In the genomic region with DNA sequence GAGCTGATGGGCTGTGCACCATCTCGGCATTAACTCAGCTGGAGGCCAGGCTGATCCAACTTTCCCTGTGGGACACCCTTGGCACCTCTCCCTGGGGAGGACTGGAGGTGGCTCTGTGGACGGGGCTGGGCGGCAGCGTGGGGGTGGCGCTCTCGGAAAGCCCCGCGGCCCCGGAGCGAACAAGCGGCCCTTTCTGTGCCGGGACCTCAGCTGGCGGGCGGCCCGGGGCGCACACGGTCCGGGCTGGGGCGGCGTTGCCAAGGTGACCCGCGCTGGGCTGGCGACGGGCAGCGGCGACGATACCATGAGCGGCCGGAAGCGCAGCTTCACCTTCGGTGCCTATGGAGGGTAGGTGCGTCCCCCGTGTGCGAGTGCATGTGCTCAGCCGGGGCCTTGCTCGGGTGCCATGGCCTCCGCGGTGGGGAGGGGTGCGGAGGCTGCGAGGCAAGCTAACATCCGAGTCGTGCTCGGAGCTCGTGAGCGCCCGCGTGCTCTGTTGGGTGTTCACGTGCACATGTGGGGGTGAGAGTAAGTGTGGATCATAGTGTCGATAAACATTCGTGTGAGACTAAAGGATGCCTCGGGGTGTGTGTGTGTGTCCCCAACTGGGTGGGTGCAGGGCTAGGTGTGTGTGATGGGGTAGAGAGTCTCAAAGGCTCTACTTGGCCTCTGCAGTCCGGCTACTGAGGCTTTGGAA, we compare ENCODE assay signal across 9 mouse cellular contexts. TPM values are rescaled to one million over a fixed set of nuclear protein-coding genes. Genes with fewer than 3 reads are reported as not detected.
A peak's percentile ranks its signal among the peaks of the same experiment; 100 is the strongest.
DNase-seq lines count a peak whose midpoint lies in the region; ATAC-seq and TF ChIP-seq lines count a peak whose summit lies in the region.
"Had no signal": no experiment of that assay in that cellular context is flagged by ENCODE, and none has a peak within 500 bp of the region (broad histone marks: within the 10 kb centered on the region; RNA-seq: fewer than 3 reads in every experiment).

No protein-coding gene starts in this region.

- H3K36me3 ChIP-seq in heart, adult 2 months (ENCODE audit: control insufficient read depth, insufficient read depth, low read length), result no peaks in the 10 kb centered on the region
- no peaks in the 10 kb centered on the region for H3K36me3 ChIP-seq in heart, embryonic 15.5 days
- no peaks in the 10 kb centered on the region for H3K36me3 ChIP-seq in liver, embryonic 15.5 days (replicated peaks)
- H3K36me3 ChIP-seq in stomach, embryonic 14.5 days (ENCODE audit: control insufficient read depth, insufficient read depth, low read length), result no peaks in the 10 kb centered on the region

- no peaks in the 10 kb centered on the region for H3K79me2 ChIP-seq in heart, adult 2 months (replicated peaks; ENCODE audit: control insufficient read depth, insufficient read depth, low read length)

- no peak overlapping the region for H3K27ac ChIP-seq in heart, adult 2 months
- no peak overlapping the region for H3K27ac ChIP-seq in heart, embryonic 15.5 days
- H3K27ac ChIP-seq in liver, embryonic 15.5 days (replicated peaks), result no peak overlapping the region
- H3K27ac ChIP-seq in stomach, embryonic 14.5 days (ENCODE audit: low read length), result no peak overlapping the region

- H3K4me1 ChIP-seq in heart, adult 2 months (ENCODE audit: control insufficient read depth, insufficient read depth, low read length), result no peaks in the 10 kb centered on the region
- H3K4me1 ChIP-seq in heart, embryonic 15.5 days (replicated peaks), result peaks cover 10% of the 10 kb centered on the region
- 0 out of 2 replicates have a peak, but pooled peaks cover 5% of the 10 kb centered on the region for H3K4me1 ChIP-seq in liver, embryonic 15.5 days (replicated peaks)
- H3K4me1 ChIP-seq in stomach, embryonic 14.5 days (ENCODE audit: control insufficient read depth, insufficient read depth, low read length), result peaks cover 15% of the 10 kb centered on the region; the same call in 1 of the 2 replicates

- 6% methylated on average over 52 of the region's 52 CpGs for WGBS in heart, adult 2 months
- WGBS in heart, embryonic 15.5 days, result 5% methylated on average over 49 of the region's 52 CpGs
- 7% methylated on average over 52 of the region's 52 CpGs for WGBS in liver, embryonic 15.5 days (ENCODE audit: insufficient replicate concordance)
- WGBS in stomach, embryonic 14.5 days, result 5% methylated on average over 51 of the region's 52 CpGs

- peak overlapping the region; percentile 36 for H3K4me3 ChIP-seq in heart, adult 2 months
- peak overlapping the region; percentile 44 for H3K4me3 ChIP-seq in heart, embryonic 15.5 days
- no peak overlapping the region; the same call in 1 of the 2 replicates for H3K4me3 ChIP-seq in liver, embryonic 15.5 days (replicated peaks)
- peak overlapping the region; percentile 25 for H3K4me3 ChIP-seq in stomach, embryonic 14.5 days (ENCODE audit: low read depth, low read length)
- H3K4me3 ChIP-seq: erythroblast, embryonic 14.5 days had no signal

- DNase-seq in heart, adult 2 months, result peak in 1 of 2 experiments; percentile 37
- DNase-seq in heart, adult 8-10 months (ENCODE audit: low spot score), result no peak
- DNase-seq in cerebellum, adult 9-11 months, result peak; percentile 86
- DNase-seq in kidney, postnatal 25 days, result peak; percentile 60 to 86

- TF ChIP-seq POLR2A in heart, adult 2 months (IDR thresholded peaks at IDR 0.05; ENCODE audit: insufficient read depth, low read depth, low read length), result no peak

- H3K9ac ChIP-seq in heart, adult 2 months (ENCODE audit: low read depth, low read length), result no peak overlapping the region
- no peak overlapping the region for H3K9ac ChIP-seq in heart, embryonic 15.5 days
- H3K9ac ChIP-seq in liver, embryonic 15.5 days, result no peak overlapping the region
- no peak overlapping the region for H3K9ac ChIP-seq in stomach, embryonic 14.5 days (replicated peaks; ENCODE audit: low read depth, low read length)

- H3K27me3 ChIP-seq in heart, adult 2 months (ENCODE audit: control insufficient read depth, insufficient read depth, low read length), result 0 out of 2 replicates have a peak, but pooled peaks cover 2% of the 10 kb centered on the region
- peaks cover 99% of the 10 kb centered on the region for H3K27me3 ChIP-seq in heart, embryonic 15.5 days
- peaks cover 66% of the 10 kb centered on the region for H3K27me3 ChIP-seq in liver, embryonic 15.5 days
- 0 out of 2 replicates have a peak, but pooled peaks cover 5% of the 10 kb centered on the region for H3K27me3 ChIP-seq in stomach, embryonic 14.5 days (ENCODE audit: control insufficient read depth, insufficient read depth, low read length)

- ATAC-seq in heart, embryonic 15.5 days (replicated peaks; ENCODE audit: insufficient number of reproducible peaks, insufficient read depth, low FRiP score, low read depth), result no peak
- no peak for ATAC-seq in liver, embryonic 15.5 days (ENCODE audit: insufficient read depth)
- 0 out of 2 replicates have a peak, but pooled peaks have one; percentile 8 for ATAC-seq in stomach, embryonic 14.5 days (ENCODE audit: insufficient number of reproducible peaks, insufficient read depth, low FRiP score, low read depth)
- no peak for ATAC-seq in monocyte, adult 5-6 weeks (replicated peaks; ENCODE audit: insufficient number of reproducible peaks, low FRiP score, low TSS enrichment, poor library complexity, severe bottlenecking)

- intact Hi-C loops in heart, adult 2 months (cut with DNase I), result loop anchor here (5.0 kb wide), 1 partner anchor 151 kb away; no protein-coding TSS in a partner anchor

- H3K4me2 ChIP-seq in heart, embryonic 15.5 days, result peak overlapping the region; percentile 67
- H3K4me2 ChIP-seq in liver, embryonic 15.5 days, result peak overlapping the region; percentile 37
- H3K4me2 ChIP-seq in stomach, embryonic 14.5 days (replicated peaks; ENCODE audit: low read depth, low read length), result peak overlapping the region; percentile 46

- TF ChIP-seq CTCF in heart, adult 2 months (IDR thresholded peaks at IDR 0.05), result no peak

- no peaks in the 10 kb centered on the region for H3K9me3 ChIP-seq in heart, embryonic 15.5 days (replicated peaks)
- no peaks in the 10 kb centered on the region for H3K9me3 ChIP-seq in liver, embryonic 15.5 days (replicated peaks)
- no peaks in the 10 kb centered on the region for H3K9me3 ChIP-seq in stomach, embryonic 14.5 days (ENCODE audit: control insufficient read depth, low read depth, low read length)

- TF ChIP-seq EP300 in heart, adult 2 months (IDR thresholded peaks at IDR 0.05; ENCODE audit: insufficient read depth, low read depth, low read length), result no peak

RNA-seq across cellular contexts. Expression of a gene that starts 17.0 kb away (rescaled TPM):
- 10 to 100 TPM; 14.7 to 15.6 TPM for total RNA-seq in heart, adult 2 months (2021)
- 33.6 and 35.9 TPM in 2 replicates for polyA plus RNA-seq in heart, adult 2 months (2012; rRNA removed)
- 10 to 100 TPM; 12.1 to 16.5 (median 14.5) TPM for total RNA-seq in heart, adult 8-10 months (2022)
- 5.6 and 7.2 TPM in 2 replicates for polyA plus RNA-seq in heart, embryonic 15.5 days (2015; fragmentation: Nextera tagmentation; extraction: Ambion mirVana)
- polyA plus RNA-seq in liver, embryonic 15.5 days (2015; fragmentation: Nextera tagmentation; extraction: Ambion mirVana), result 2.0 and 3.8 TPM in 2 replicates
- 17.5 and 24.6 TPM in 2 replicates for polyA plus RNA-seq in stomach, embryonic 14.5 days (2014; fragmentation: Nextera tagmentation; extraction: Ambion mirVana)
- total RNA-seq in monocyte, adult 5-6 weeks (2017), result 2.3 to 5.5 TPM (median 3.0 TPM) in 3 replicates
